Mouse (Mus musculus): ENCODE measurements around the gene Ndfip2.

Ndfip2 gene

DNA sequence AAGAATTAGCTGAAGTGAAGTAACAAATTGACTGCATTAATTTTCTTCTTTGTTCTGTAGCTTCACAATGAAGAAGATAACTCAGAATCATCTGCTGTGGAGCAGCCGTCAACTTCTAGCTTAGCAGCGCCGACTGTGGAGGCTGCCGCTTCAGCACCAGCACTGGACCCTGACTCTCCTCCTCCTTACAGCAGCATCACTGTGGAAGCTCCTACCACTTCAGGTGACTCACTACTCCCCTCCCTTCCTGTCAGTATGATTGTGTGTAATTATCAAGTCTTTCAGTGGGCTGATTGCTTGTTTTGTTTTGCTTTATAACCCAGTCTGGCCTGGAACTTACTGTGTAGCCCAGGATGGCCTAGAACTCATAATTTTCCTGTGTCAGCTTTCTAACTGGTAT, 29.2 kb downstream of the Ndfip2 start:
- no peak for DNase-seq (ENCODE audit: low spot score)

DNA sequence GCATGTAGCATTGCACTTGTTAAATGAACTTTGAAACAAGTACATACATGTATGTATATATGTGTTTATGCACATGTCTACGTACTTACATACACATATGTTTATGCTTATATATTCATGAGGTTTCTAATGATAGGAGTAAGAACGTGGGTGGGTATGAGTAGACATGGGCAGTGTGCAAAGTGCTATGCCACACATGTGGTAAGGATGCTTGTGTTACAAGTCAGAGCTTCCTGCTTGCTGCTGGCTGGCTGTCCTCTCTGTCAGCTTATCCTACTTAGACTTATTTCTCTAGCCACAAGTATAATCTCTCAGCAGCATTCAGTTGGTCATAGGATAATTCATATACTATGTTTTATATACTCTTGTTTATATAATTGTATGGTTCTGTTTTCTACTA, 29.6 kb downstream of the Ndfip2 start:
- DNase-seq (ENCODE audit: low spot score), result no peak

DNA sequence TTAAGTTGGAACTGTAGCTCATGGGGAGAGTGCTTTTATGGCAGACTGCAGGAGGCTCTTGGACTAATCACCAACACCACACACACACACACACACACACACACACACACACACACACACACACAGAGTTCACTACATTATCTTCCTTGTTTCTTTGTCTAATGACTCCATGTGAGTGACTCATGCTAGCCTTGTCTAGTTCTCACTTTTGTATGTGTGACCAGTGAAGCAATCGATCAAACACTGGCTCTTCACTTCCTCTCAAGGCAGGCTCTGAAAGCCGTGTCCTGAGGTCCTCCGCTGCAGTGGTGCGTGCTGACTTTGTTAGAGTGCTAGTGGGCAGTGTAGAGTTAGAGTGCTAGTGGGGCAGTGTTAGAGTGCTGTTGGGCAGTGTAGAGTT, 30.2 kb downstream of the Ndfip2 start:
- no peak for DNase-seq (ENCODE audit: low spot score)

DNA sequence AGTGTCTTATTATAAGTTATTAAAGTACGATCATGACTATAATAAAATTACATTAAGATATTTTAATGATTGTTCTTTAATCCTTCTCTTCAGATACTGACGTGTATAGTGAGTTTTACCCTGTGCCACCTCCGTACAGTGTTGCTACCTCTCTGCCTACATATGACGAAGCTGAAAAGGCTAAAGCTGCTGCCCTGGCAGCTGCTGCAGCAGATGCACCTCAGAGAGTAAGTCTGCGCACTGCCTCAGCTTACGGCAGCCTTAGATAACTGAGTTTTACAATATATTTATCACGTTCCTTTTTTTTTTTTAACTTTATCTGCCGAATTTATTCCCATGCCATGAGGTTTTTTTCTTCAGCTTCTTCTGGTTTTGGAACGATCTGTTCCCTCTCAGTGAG, 33.8 kb downstream of the Ndfip2 start:
- DNase-seq (ENCODE audit: low spot score), result no peak

DNA sequence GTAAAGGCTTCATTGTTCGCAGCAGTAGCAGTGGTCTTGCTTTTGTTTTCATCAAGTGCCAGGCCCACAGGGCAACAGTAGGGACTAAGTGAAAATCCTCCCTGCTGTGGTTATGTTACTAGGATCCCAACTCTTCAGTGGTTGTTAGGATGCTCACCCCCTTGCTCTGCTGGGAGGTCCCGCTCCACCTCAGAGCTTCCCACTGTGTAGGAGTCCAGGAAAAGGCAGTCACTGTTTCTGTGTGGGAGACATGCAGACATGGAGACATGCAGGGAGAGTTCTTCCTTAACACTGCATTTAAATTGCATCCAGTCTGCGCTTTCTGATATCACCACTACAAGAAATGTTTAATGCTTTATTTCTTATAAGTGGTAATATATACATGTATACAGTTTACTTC, 35.4 kb downstream of the Ndfip2 start:
- no peak for DNase-seq (ENCODE audit: low spot score)

DNA sequence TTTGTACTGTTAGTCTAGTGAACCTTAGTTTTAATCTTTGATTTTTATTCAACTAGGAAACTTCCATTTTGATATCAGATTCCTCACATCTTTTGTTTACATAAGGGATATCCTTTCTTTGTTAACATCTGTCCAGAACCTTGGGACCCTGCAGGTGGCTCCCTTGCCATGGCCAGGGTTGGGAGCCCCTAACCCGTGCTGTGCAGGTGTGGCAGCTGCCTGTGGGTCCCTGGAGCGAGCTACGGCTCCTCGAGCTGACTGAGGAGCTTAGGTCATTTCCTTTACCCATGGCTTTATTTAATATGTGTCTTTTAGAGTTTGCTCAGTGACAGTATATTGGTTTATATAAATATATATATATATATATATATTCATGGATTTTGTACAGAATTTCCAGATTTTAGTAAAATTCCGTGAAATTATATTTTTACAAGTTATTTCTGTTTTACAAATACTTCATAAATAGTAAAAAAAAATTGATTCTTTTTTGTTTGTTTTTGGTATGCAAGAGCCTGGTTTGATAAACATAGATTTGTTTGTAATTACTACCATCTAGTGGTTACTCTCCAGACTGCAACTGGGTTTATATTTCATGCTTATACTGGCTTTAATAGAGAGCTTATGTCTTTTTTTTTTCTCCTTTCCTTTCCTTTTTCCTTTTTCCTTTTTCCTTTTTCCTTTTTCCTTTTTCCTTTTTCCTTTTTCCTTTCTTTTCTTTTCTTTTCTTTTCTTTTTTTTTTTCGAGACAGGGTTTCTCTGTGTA, 37.6 kb downstream of the Ndfip2 start:
- no peak for DNase-seq (ENCODE audit: low spot score)

DNA sequence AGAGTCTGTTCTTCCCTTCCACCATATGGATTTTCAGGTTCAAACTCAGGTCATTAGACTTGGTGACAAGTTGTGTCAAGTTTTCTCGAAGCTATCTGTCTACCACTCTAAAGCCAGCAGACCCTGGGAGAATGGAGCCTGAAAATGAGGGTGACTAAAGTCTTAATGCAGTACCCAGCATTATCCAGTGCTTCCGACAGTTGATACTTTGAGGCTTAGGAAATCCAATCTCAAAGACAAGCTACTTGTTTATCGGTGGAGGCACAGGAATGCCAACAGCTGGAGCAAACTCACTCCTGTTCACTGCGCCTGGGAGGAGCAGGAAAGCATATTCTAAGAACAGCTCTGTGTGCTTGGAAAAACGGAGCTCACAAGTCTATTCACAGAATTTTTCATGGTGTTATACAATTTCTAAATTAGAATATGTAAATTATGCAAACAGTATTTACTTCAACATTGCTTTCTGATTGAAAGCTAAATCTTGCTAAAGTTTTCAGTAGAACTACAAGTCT, 41.4 kb downstream of the Ndfip2 start:
- DNase-seq (ENCODE audit: low spot score), result no peak

DNA sequence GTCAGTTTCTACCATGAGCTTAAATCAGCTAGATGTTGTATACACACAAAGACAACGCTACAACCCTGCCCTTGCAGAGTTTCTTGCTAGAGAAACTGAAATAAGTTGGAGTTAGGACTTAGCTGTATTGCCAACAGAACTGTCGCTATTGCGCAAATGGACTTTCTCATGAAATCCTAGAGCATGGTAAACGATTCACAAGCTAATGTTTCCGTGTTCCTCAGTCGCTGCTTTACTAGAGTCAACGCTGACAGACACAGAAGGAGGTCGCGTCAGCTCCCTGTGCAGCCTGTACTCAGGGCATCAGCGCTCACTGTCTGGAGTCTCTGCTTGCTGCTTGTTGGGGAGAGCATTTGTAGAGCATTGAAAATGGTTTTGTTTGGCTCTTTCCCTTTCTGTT, 42.2 kb downstream of the Ndfip2 start:
- DNase-seq (ENCODE audit: low spot score), result no peak

DNA sequence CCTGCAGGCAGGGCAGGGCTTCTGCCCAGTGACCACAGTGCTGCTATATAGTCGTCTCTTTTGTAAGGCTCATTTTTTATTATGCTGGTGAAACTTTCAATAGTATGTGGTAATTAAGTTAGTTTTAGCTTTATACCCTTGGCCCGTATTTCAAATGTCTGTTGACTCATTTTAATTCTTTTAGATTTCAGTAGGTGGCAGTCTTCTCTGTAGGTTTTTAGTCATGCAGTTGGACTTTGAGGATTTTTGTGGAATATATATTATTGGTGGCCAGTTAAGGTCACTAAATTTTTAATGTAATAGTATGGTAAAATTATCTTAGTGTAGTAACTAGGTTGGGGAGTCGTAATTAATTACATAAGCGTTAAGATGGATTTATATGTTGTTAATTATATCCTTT, 44.3 kb downstream of the Ndfip2 start:
- no peak for DNase-seq (ENCODE audit: low spot score)

DNA sequence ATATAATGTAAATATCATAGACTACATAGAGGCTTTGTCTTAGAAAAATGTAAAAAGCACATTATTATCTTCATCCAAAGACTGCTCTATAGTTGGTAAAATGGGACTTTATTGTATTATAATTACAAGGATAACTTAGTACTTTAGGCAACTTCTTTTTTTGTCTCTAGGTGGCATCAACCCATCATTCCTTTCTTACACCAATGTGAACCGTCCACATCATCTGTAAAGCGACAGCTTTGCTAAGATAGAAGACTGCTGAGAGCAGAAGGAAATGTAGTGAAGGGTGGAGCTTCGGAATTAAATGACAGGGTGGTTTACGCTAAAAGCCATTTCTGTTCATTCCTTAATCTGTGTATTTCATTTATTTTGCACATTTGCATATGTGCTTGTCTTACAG, 49.3 kb downstream of the Ndfip2 start:
- no peak for DNase-seq (ENCODE audit: low spot score)

DNA sequence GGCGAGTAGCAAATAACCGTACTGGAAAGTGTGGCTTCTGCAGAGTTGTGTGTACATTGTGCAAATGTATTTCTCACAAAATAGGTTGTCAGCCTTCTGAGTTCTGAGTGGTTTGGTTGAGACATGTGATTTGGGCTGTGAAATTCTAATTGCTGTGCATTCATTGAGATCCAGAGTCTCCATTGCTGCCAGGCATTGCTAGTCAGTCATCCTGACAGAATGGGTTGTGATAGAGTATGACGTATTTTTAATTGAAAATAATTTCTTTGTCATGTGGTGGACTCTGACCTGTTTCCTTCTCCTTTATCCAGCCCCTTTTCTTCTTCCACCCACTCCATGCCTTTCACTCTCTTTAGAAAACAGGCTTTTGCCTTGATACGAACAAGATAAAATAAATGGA, 54.0 kb downstream of the Ndfip2 start:
- DNase-seq (ENCODE audit: low spot score), result no peak

DNA sequence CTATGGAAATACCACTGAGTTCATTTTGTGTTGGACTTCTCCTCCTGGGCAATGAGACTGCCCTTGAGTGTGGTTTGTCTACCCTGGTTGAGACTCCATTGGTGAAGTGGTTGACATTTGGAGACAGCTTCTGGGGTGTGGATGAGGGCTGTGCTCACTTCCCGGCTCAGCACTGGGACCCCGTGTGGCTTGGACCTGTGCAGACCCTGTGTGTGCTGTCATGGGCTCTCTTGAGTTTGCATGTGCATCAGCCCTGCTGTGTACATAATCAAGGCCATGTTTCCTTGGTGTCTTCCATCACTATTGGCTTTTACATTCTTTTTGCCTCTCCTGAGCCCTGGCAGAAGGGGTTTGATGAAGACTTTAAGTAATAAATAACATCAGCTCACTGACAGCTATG, 54.6 kb downstream of the Ndfip2 start:
- DNase-seq (ENCODE audit: low spot score), result no peak

DNA sequence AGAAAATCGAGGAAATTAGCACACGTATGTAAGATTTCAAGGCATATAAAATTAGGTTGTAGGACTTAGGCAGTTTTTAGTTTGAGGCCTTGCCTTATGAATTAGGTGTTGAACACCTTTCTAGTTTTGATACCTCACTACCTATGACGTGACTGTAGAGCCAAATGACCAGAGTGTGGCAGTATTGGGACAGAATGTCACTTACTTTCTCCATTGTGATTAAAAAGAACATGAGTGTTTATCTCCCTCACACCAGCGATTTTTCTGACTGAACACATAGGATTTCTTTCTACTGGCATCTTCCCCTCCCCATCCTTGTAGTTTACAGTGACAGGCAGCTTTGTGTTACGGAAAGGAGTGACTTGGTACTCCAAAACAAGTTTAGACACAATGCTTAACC, 55.5 kb downstream of the Ndfip2 start:
- DNase-seq (ENCODE audit: low spot score), result no peak

DNA sequence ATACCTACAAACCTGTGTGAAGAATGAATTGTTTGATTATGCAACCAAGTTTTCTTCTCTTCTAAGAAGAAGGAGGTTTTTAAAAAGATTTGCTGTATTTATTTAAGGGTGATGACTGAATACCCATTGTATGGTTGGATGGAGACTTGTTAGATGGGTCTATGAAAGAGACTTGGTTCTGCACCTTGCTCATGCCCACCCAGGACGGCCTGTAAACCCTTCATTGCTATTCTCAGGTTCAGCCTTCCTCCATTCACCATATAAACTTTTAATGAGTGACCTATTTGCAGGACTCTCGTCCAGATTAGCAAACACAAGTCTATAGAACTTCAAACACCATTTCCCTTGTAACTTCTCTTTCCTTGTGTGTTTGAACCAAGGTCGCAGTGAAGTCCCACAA, 63.3 kb downstream of the Ndfip2 start:
- no peak for DNase-seq (ENCODE audit: low spot score)

DNA sequence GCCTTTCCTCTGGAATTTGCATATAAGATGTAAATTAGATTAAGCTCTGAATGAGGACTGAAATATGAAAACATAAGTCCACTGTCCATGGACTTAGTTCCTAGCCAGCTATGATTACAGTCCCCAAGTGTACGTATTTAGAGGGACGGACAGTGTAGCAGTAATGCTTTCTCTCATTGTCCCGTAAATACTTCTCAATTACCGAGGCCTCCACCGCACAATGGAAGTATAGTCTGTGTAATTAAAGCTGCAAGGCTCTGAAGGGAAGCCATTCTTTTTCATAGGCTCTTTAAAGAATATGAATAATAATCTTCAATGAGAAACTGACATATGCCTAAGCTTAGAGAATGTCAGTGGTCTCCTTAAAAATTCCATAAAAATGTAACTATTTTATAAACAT, 64.5 kb downstream of the Ndfip2 start:
- DNase-seq (ENCODE audit: low spot score), result no peak

DNA sequence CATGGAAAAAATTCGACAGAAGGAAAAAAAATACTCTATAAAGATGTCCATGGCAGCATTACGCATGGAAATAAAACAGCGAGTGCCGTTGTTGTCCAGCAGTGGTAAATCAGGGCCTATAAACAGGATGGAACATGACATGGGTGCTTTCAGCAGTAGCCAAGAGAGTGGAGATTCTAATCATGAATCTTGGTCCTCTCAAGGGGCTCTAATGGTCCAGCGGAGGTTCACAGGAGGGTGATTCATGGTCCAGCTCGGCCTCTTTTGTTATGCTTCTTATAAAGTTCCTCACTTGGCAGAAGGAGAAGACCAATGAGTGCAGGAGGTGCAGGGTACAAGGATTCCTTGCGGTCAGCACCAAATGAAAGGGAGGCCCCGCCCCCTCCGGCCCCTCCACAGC, 65.1 kb downstream of the Ndfip2 start:
- DNase-seq (ENCODE audit: low spot score), result no peak

DNA sequence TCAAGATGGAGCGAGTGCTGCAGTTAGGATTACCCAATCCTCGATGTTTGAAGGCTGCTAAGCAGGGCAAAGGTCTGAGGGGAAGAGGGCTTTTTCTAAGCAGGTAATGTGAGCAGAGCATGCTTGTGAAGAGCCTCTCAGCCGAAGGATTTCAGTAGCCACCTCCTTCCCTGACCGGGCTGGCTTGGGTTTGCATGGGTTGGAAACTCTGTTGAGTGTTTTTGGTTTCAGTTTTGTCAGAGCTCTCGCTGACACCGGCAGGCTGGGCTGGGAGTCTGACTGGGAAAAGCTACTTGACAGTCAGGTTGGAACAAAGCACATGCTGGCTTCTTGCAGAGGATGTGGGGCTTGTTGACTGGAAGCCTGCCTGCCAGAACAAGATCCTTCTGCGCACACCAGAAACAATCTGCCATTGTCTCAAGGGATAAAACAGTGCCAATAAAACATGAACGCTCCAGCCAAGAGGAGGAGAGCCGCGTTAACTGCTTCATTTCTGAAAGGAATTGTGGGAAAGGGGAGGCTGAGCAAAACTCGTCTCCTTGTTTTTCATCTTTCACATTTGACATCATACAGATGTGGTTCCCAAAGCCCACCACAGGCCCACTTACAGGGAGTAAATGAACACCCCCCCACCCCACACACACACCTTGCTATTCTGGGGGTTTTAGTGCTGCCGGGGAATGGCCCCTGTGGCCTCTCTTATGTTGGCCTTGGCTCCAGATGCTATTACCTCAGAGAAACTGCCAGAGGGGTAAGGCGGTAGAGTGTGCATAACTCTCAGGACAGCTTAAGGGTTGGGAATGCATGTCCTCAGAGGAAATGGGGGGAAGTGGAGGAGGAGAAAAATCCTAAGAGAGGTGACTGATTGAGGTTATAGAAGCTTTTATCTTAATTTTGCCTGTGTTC, 70.3 kb downstream of the Ndfip2 start:
- no peak for DNase-seq (ENCODE audit: low spot score)

DNA sequence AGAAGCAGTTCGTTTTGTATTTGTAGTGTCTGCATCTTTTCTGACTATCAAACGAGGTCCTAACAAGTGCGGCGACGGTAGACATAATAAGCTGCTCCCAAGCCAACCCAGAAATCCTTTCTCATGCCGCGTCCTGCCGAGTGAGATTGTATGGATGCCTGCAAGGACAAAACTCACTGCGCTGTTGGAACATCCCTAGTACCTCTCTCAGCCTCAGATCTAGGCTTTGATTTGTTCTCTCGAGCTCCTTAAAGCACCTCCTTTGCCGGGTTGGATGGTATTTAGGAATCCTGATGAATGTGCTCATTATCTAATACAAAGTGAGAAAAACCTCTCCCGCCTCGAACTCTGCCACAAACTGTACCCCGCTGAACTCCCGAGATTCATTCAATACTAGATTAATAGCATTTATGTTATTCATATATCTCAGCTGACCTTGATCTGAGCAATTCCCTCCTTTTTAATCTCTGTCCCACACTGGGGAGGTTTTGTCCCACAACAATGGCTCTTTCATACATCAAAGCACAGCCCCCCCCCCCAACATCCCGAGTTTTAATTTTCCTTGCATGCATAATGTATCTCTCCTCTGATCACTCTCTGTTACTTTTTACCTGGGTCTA, 75.2 kb downstream of the Ndfip2 start:
- DNase-seq (ENCODE audit: low spot score), result no peak

DNA sequence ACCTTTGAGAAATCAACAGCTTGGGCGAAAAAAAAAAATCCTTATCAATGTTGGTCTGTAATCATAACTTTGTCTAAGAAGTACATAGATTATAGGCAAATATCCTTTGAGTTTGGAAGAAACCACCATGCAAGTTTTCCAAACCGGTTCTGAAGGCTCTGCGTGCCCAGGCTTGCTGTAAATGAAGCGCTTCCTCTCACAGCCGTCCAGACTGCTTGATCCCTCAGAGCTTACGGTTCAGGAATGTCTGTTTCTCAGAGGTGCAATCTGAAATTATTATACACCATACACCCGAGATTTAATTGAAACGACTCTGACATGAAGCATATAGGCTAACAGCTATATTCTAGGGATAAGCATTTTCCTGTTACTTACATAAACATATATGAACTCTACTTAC, 83.4 kb downstream of the Ndfip2 start:
- no peak for DNase-seq (ENCODE audit: low spot score)

DNA sequence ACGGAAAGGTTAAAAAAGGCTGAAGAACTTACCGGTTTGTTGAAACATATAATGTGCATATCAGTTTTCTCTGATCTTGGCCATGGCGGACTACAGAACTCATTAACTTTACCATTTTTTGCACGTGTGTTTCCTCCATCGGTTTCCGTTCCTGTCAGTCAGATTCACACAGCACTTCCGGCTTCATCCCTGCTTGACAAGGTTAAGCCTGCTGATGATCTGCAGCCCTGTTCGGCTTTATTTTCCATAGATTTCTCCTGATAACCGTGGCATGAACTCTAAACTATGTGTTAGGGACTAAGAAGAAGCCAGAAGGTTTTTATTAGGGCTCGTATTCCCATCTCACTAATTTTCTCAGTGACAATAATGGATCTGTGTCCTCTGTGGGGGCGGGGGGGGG, 95.7 kb downstream of the Ndfip2 start:
- no peak for DNase-seq (ENCODE audit: low spot score)
